Mouse (Mus musculus): Measurements from ENCODE around the gene Ppp1r3g.
"Not testable (repeated sequence)": the region's sequence is repeated elsewhere in the genome, so short reads cannot be mapped to it uniquely, and the experiment has no call there.

The Ppp1r3g gene

DNA sequence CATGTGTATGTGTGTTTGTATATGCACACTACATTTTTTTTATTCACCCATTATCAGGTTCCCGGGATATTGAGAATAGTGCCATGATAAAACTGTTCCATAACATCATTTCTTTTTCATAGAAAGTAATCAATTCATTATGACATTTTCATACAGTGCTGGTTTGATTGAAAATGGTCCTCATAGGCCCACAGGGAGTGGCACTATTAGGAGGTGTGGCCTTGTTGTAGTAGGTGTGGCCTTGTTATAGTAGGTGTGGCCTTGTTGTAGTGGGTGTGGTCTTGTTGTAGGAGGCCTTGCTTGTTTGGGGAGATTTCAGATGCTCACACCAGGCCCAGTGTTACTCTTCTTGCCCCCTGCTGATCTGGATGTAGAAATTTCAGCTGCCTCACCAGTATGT is at the start of gene Ppp1r3g:
TSS of gene Ppp1r3g (plus strand) at position 301 of the 400 bp plus-strand sequence.
- no peak for DNase-seq (ENCODE audit: low spot score)

- no peak for DNase-seq (ENCODE audit: low spot score)
Observed at GRCm38 (mm10) chr13:35911476-35911875, 47.2 kb upstream of the Ppp1r3g start.

DNA sequence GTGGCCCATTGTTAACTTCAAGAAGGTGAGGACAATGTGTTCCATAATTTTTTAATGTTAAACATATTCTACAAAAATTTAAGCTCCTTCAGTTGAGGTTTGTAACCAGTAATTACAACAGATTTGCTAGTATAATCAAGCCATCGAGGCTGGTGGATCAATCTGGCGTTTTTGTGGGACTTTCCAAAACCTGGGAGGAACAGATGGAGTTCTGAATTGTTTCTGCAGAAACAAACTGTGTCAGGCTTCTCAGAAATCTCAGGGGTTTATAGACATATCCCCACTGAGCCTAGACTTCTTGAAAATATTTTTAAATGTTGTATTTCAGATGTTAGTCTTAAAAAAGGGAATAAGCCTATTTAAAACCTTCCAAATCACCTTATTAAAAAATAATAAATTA is 20.6 kb upstream of the Ppp1r3g start:
- DNase-seq (ENCODE audit: low spot score): no peak

- no peak for DNase-seq (ENCODE audit: low spot score)
Observed at GRCm38 (mm10) chr13:35939871-35940665, 18.6 kb upstream of the Ppp1r3g start.

- DNase-seq (ENCODE audit: low spot score): no peak
Observed at GRCm38 (mm10) chr13:35940934-35941333, 17.7 kb upstream of the Ppp1r3g start.

DNA sequence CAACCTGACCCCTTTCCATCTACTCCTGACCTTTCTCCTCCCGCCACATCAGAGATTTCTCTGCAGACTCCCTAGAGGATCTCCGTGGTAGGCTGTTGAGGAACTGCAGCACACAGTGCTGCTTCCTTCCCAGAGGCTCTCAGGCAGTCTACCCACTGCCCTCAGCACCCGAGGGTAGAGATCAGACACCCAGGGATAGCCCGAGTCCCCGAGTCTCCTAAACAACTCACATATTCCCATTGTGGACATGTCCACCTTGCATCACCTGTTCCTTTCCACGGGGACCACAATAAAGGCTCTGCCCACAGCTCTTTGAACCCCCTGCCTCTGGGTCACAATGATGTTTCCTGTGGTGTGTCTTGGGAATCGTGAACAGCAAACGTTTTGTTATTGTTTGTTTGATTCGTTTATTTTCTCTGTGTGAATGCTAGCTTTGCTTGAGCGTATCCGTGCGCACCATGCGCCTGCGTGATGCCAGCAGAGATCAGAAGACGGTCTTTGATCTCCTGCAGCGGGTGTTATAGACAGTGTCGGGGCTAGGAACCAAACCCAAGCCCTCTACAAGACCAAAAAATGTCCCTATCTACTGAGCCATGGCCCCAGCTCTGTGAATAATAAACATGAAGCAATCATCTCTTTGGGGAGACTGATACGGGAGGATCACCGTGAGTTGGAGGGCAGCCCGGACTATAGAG is 11.8 kb upstream of the Ppp1r3g start:
- DNase-seq (ENCODE audit: low spot score): no peak

DNA sequence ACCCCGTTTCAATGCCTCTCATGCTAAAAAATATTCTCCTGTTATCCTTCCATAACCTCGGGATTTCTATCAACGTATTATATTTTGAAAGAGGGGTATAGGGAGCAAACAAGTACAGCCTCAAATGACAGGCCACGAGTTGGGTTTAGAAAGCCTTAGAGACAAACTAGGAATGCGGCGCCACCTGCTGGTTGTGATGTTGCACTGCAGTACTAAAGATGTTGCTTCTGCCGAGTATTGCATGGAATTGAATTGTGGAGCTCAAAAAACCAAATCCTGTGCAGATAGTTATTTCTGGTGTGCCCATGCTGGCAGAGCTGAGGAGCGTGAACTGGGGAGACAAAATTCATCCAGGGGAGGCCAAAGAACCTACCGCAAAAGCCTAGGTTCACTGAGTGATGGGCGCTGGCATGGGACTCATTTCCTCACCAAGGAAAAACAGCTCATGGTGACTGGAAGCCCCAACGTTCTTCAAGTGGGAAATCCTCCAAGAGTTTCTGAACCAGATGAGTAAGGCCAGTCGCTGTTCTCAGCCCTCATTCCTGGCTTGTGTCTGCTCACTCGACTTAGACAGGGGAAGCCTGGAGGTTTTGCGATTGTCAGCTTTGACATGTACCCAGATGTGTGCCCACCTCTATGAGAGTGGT is 11.2 kb upstream of the Ppp1r3g start:
- DNase-seq (ENCODE audit: low spot score): peak; percentile 72

DNA sequence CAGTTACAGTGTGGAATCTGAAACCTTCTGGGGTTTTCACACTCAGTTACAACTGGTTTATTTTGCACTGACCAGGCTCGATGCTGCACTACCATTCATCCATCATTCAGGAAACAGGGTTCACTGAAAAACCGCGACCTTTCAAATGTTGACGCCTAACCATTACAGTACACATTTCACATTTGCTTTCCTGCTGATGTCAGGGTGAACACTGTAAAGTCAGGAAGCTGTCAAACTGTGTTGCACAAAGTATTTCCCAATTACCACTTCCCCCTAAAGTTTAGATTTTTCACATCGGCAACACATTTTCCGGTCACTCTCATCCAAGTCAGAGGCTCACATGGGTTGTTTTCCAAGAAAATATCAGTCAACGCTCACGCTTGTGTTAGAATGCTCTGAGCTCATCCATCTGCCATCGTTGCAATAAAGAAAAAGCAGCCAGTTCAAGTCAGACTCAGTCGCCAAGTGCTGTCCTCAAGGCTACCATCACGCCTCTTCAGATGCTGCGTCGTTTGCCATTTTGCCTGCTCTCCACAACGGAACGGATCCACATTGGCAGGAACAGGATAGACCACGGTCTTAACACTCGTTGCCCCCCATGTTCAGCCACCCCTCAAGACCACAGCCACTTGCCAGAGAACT is 8.7 kb upstream of the Ppp1r3g start:
- no peak for DNase-seq (ENCODE audit: low spot score)

GRCm38 (mm10) chr13:35959391-35960067 is 890 bp downstream of the Ppp1r3g start:
- DNase-seq (ENCODE audit: low spot score): no peak

GRCm38 (mm10) chr13:35963583-35963982 is 4.9 kb downstream of the Ppp1r3g start:
- no peak for DNase-seq (ENCODE audit: low spot score)

- no peak for DNase-seq (ENCODE audit: low spot score)
Observed at GRCm38 (mm10) chr13:35967690-35968089, 9.1 kb downstream of the Ppp1r3g start.

- DNase-seq (ENCODE audit: low spot score): no peak
Observed at GRCm38 (mm10) chr13:35968131-35968718, 9.6 kb downstream of the Ppp1r3g start.

DNA sequence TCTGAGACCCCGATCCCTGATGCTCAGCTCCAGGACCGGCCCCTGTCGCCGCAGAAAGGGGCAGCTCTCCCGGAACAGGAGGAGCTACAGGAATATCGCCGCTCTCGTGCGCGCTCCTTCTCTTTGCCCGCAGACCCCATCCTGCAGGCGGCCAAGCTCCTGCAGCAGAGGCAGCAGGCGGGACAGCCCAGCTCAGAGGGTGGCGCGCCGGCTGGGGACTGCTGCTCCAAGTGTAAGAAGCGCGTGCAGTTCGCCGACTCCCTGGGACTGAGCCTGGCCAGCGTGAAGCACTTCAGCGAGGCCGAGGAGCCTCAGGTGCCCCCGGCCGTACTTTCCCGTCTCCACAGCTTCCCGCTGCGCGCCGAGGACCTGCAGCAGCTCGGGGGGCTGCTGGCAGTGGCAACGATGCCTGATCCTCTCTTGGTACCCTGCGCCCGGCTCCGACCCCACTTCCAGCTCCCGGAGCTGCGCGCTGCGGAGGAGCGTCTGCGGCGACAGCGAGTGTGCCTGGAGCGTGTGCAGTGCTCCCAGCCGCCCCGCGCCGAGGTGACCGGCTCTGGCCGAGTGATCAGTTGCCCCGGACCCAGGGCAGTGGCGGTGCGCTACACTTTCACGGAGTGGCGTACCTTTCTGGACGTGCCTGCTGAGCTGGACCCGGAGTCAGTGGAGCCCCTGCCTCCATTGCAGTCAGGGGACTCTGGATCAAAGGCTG is 10.2 kb downstream of the Ppp1r3g start:
- no peak for DNase-seq (ENCODE audit: low spot score)

GRCm38 (mm10) chr13:35969431-35969721 is 10.7 kb downstream of the Ppp1r3g start:
- no peak for DNase-seq (ENCODE audit: low spot score)

GRCm38 (mm10) chr13:35969829-35970228 is 11.2 kb downstream of the Ppp1r3g start:
- DNase-seq (ENCODE audit: low spot score): no peak

DNA sequence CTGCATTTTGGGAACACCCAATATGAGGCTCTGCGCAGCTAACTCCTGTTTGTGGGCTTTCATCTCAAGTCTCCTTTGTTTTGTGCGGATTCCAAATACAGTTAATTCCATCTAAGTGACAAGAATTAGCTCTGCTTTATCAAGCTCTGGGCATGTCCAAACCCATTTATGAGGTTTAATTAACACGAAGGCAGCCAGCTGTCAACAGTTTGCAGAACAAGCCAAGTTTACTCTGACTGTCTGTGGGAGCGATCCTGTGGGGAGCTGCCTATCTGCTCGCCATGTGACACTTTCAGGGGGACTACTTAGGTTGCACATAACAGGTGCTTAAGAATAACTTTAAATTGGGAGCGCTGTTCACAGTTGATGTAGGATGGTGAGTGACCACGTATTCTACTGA is 18.3 kb downstream of the Ppp1r3g start:
- DNase-seq (ENCODE audit: low spot score): no peak

- no peak for DNase-seq (ENCODE audit: low spot score)
Observed at GRCm38 (mm10) chr13:35980471-35980870, 21.8 kb downstream of the Ppp1r3g start.

- DNase-seq (ENCODE audit: low spot score): no peak
Observed at GRCm38 (mm10) chr13:35982985-35983384, 24.3 kb downstream of the Ppp1r3g start.

- no peak for DNase-seq (ENCODE audit: low spot score)
Observed at GRCm38 (mm10) chr13:35989329-35989728, 30.7 kb downstream of the Ppp1r3g start.

DNA sequence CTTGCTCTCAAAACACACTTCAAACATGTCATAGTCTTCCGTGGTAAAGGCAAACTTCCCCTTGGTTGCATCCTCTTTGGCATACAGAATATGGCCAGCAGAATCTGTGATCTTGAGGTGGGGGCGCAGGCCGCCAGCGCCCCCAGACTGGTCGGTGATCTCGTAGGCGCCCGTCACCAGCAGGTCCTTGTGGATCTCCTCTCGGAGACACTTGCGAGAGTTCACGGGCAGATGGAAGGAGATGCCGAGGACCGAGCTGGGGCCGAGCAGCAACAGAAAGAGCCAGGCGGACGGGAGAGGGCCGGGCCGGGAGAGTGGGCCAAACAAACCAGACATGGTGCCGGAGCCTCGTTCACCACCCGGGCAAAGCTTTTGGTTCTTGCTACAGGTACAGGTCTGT is 32.5 kb downstream of the Ppp1r3g start:
- not testable (repeated sequence) for DNase-seq (ENCODE audit: low spot score)

GRCm38 (mm10) chr13:35994067-35994466 is 35.4 kb downstream of the Ppp1r3g start:
- DNase-seq (ENCODE audit: low spot score): no peak

All from MN1 (cell line).